Mouse (Mus musculus): ENCODE results near the gene Ulk4. TPM values are rescaled to one million over a fixed set of nuclear protein-coding genes. Genes with fewer than 3 reads are reported as not detected.

Ulk4 gene
- polyA plus RNA-seq (2017; shearing (Covaris generic)): 11.6 TPM

GRCm38 (mm10) chr9:121277118-121278060 lies at the start of gene Ulk4:
TSS of gene Ulk4 (minus strand) at chr9:121277197.

GRCm38 (mm10) chr9:121297171-121298064 lies 20.4 kb upstream of the Ulk4 start, which contains the start of gene Trak1:
TSS of gene Trak1 (plus strand) at chr9:121297502.

GRCm38 (mm10) chr9:120929081-120929480 lies 347.9 kb downstream of the Ulk4 start, which contains the start of gene Ctnnb1:
TSS of gene Ctnnb1 (plus strand) at chr9:120929216.

Other genes with a start within 250 kb of the Ulk4 start
- gene Trak1, start 20.3 kb upstream of the Ulk4 start, polyA plus RNA-seq (2017; shearing (Covaris generic)): 33.3 TPM
- gene Cck, start 218.5 kb upstream of the Ulk4 start, polyA plus RNA-seq (2017; shearing (Covaris generic)): not detected